Mouse (Mus musculus) forebrain, embryonic 15.5 days (tissue): ENCODE measurements around the gene Ugt1a9. TPM values are rescaled to one million over a fixed set of nuclear protein-coding genes. Genes with fewer than 3 reads are reported as not detected.

ENCODE experiments used
- ATAC-seq: fragments of 200-750 bp; cut with Nextera tagmentation; replicated peaks from 2 replicates; pipeline ENCODE4 v1.8.0; 2017; ENCODE audit warnings: mild to moderate bottlenecking, moderate TSS enrichment, moderate library complexity
- H3K27ac ChIP-seq: fragments of 300-500 bp; sonication (generic); replicated peaks from 2 replicates; pipeline ENCODE4 v1.5.1; 2015; ENCODE audit warnings: mild to moderate bottlenecking, inconsistent platforms
- H3K27me3 ChIP-seq: fragments of 300-500 bp; sonication (generic); 2 replicates; pipeline ENCODE4 v1.6.1; 2015; ENCODE audit warnings: inconsistent platforms
- H3K36me3 ChIP-seq: fragments of 300-500 bp; sonication (generic); 2 replicates; pipeline ENCODE4 v1.6.1; 2015; ENCODE audit warnings: mild to moderate bottlenecking, inconsistent platforms
- H3K4me1 ChIP-seq: fragments of 300-500 bp; sonication (generic); 2 replicates; pipeline ENCODE4 v1.6.1; 2015; ENCODE audit warnings: inconsistent platforms
- H3K4me2 ChIP-seq: fragments of 300-500 bp; sonication (generic); replicated peaks from 2 replicates; pipeline ENCODE4 v1.6.1; 2015; ENCODE audit warnings: mild to moderate bottlenecking, inconsistent platforms
- H3K4me3 ChIP-seq: fragments of 300-500 bp; sonication (generic); 2 replicates; pipeline ENCODE4 v1.5.1; 2015; ENCODE audit warnings: mild to moderate bottlenecking, inconsistent platforms
- H3K9ac ChIP-seq: fragments of 300-500 bp; sonication (generic); replicated peaks from 2 replicates; pipeline ENCODE4 v1.6.1; 2015; ENCODE audit warnings: mild to moderate bottlenecking, inconsistent platforms
- H3K9me3 ChIP-seq: fragments of 300-500 bp; sonication (generic); 2 replicates; pipeline ENCODE4 v1.6.1; 2016; ENCODE audit warnings: inconsistent platforms
- WGBS: fragments of 180-500 bp; shearing (Covaris S2); methylation state at CpG from one replicate; pipeline ENCODE4 v1.1.7; 2015; ENCODE audit warnings: mixed read lengths; 5-methylcytosine and 5-hydroxymethylcytosine counted together
- polyA plus RNA-seq: library from polyadenylated mRNA; unstranded; fragments of >200 nt; fragmentation: Nextera tagmentation; extraction: Ambion mirVana; gene quantifications from 2 replicates; pipeline ENCODE4 v1.2.1, GENCODE M21; 2015

Gene Ugt1a9
- polyA plus RNA-seq, 1 experiment from 2014 or later = not detected

DNA sequence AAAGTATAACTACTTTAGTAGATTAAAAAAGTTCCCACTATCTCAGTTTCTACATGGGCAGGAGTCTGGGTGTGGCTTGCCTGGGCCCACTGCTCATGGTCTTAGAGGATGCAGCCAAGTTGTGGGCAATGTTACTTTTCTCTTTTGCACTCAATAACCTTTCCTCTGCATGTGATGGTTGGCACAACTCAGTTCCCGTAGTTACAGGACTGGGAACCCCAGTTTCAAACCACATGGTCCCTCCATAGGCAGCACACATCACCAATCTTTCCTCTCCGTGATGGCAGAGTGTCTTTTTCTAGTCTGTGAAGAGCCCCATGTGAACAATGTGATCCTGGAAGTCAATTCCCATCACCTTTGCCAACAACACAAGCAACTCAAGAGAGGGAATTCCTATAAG is 156.9 kb downstream of the Ugt1a9 start:
- H3K4me2 ChIP-seq = no peak overlapping the region
- no peaks in the 10 kb centered on the region for H3K27me3 ChIP-seq
- ATAC-seq = no peak
- H3K4me3 ChIP-seq = no peak overlapping the region
- peaks cover 71% of the 10 kb centered on the region for H3K9me3 ChIP-seq
- 56% methylated on average over 2 of the region's 2 CpGs for WGBS
- H3K36me3 ChIP-seq = no peaks in the 10 kb centered on the region
- no peak overlapping the region for H3K27ac ChIP-seq
- H3K4me1 ChIP-seq = no peaks in the 10 kb centered on the region
- H3K9ac ChIP-seq = no peak overlapping the region

- H3K9me3 ChIP-seq = peaks cover 77% of the 10 kb centered on the region
- no peak overlapping the region for H3K4me3 ChIP-seq
- H3K27ac ChIP-seq = no peak overlapping the region
- 72% methylated on average over 7 of the region's 7 CpGs for WGBS
- H3K27me3 ChIP-seq = no peaks in the 10 kb centered on the region
- H3K36me3 ChIP-seq = no peaks in the 10 kb centered on the region
- H3K4me1 ChIP-seq = no peaks in the 10 kb centered on the region
- no peak for ATAC-seq
- no peak overlapping the region for H3K9ac ChIP-seq
- H3K4me2 ChIP-seq = no peak overlapping the region
These were observed 157.5 kb downstream of the Ugt1a9 start for GRCm38 (mm10) chr1:88228121-88228520.

DNA sequence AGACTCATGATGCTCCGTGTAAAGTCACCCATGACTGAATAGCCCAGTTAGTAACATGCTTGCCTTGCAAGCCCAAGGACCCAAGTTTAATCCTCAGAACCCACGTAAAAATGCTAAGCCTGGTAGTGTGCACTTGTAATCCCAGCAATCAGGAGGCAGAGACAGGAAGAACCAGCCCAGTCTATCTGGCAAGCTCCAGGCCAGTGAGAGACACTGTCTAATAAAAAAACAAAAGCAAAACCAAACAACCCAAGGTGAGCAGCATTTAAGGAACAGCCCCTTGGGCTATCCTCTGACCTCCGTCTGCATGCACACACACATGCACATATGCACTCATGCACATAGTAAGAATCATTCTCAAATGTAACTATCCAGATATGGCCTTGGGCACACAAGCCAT is 159.0 kb downstream of the Ugt1a9 start:
- ATAC-seq = no peak
- Histone ChIP-seq H3K9me3 (peaks cover 89% of the 10 kb centered on the region), H3K4me3 (no peak overlapping the region), H3K9ac (no peak overlapping the region), H3K36me3 (no peaks in the 10 kb centered on the region), H3K27me3 (no peaks in the 10 kb centered on the region), H3K4me2 (no peak overlapping the region), H3K4me1 (no peaks in the 10 kb centered on the region), H3K27ac (no peak overlapping the region)
- 78% methylated on average over 3 of the region's 3 CpGs for WGBS

GRCm38 (mm10) chr1:88229986-88230385 is 159.4 kb downstream of the Ugt1a9 start:
- no peak overlapping the region for H3K4me2 ChIP-seq
- no peak overlapping the region for H3K27ac ChIP-seq
- H3K36me3 ChIP-seq = no peaks in the 10 kb centered on the region
- no peak for ATAC-seq
- no peak overlapping the region for H3K9ac ChIP-seq
- 89% methylated on average over 5 of the region's 5 CpGs for WGBS
- H3K27me3 ChIP-seq = no peaks in the 10 kb centered on the region
- H3K9me3 ChIP-seq = peaks cover 93% of the 10 kb centered on the region
- H3K4me1 ChIP-seq = no peaks in the 10 kb centered on the region
- H3K4me3 ChIP-seq = no peak overlapping the region

GRCm38 (mm10) chr1:88230421-88230820 is 159.8 kb downstream of the Ugt1a9 start:
- no peaks in the 10 kb centered on the region for H3K4me1 ChIP-seq
- no peak overlapping the region for H3K4me3 ChIP-seq
- H3K27ac ChIP-seq = no peak overlapping the region
- no peak overlapping the region for H3K9ac ChIP-seq
- no peaks in the 10 kb centered on the region for H3K36me3 ChIP-seq
- WGBS = 73% methylated on average over 7 of the region's 7 CpGs
- H3K4me2 ChIP-seq = no peak overlapping the region
- H3K9me3 ChIP-seq = peaks cover 95% of the 10 kb centered on the region
- no peaks in the 10 kb centered on the region for H3K27me3 ChIP-seq
- ATAC-seq = no peak

DNA sequence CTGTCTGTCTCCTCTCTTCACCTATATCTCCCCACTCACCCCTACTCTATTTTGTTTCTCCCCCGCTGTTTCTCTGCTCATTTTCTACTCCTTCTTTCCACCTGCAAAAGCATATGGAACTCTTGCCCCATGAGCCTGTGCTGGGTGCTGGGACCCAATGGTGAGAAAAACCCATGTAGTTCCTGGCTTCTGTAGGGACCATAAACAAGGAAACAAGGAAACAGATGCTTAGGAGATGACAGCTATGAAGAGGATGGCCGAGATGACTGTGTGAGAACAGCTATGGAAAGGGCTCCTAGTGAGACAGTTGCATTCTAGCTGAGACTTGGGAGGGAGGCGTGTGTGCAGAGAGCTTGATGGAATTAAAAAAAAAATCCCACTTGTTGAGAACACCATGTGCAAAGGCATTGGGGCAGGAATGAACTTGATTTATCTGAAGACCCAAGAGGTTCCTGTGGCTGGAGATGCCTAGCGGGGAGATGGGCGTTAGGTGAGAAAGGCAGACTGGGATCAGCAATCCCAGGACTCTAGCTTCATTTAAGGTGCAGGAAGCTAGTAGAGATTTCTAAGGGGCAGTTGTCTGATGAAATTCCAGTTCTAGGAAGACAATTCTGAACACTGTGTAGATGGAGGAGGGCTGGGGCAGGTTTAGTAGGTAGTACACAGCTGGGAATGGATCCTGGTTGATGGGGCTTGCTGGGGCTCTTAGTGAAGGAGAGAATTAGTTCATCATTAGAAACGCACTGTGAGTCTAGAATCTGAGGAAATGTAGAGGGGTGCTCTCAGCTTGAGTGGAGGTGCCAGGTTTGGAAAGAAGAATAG is 160.6 kb downstream of the Ugt1a9 start:
- 78% methylated on average over 6 of the region's 6 CpGs for WGBS
- no peaks in the 10 kb centered on the region for H3K36me3 ChIP-seq
- no peak overlapping the region for H3K4me3 ChIP-seq
- no peak overlapping the region for H3K4me2 ChIP-seq
- H3K4me1 ChIP-seq = no peaks in the 10 kb centered on the region
- H3K27ac ChIP-seq = no peak overlapping the region
- no peaks in the 10 kb centered on the region for H3K27me3 ChIP-seq
- H3K9ac ChIP-seq = no peak overlapping the region
- peaks cover 95% of the 10 kb centered on the region for H3K9me3 ChIP-seq
- no peak for ATAC-seq

DNA sequence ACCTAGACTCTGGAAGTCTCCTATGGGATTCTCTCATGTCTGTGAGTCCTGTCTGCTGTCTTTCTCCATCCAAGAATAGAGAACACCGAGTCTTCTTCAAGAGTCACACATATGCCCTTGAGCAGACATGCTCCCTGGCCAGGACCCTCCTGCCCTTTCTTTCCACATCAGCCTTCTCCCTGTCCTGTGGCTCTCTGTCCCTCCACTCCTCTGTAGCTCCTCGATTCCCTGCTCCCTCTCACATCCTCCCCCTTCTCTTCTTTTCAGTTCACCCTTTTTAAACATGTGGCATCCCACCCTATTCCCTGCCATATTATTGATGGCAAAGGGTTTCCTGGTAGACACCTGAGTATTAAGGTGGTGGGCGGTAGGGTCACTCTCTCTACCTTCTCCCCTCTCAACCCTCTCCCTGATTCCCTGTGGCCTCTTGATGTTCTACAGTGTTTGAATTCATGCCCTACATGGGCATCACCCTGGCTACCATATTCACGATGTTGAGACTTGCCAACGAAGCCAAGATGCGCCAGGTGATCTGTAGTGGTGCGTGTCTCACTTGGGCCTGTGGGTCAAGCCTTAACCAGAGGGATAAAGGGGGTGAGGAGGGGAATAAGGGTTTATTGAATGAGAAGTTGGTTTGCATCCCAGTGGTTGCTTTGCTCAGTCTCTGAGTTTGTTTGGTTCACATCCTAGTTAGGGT is 161.4 kb downstream of the Ugt1a9 start:
- H3K4me1 ChIP-seq = no peaks in the 10 kb centered on the region
- no peak overlapping the region for H3K9ac ChIP-seq
- H3K27me3 ChIP-seq = no peaks in the 10 kb centered on the region
- peaks cover 91% of the 10 kb centered on the region for H3K9me3 ChIP-seq
- no peak overlapping the region for H3K4me2 ChIP-seq
- 68% methylated on average over 7 of the region's 7 CpGs for WGBS
- ATAC-seq = no peak
- H3K36me3 ChIP-seq = no peaks in the 10 kb centered on the region
- no peak overlapping the region for H3K27ac ChIP-seq
- no peak overlapping the region for H3K4me3 ChIP-seq

DNA sequence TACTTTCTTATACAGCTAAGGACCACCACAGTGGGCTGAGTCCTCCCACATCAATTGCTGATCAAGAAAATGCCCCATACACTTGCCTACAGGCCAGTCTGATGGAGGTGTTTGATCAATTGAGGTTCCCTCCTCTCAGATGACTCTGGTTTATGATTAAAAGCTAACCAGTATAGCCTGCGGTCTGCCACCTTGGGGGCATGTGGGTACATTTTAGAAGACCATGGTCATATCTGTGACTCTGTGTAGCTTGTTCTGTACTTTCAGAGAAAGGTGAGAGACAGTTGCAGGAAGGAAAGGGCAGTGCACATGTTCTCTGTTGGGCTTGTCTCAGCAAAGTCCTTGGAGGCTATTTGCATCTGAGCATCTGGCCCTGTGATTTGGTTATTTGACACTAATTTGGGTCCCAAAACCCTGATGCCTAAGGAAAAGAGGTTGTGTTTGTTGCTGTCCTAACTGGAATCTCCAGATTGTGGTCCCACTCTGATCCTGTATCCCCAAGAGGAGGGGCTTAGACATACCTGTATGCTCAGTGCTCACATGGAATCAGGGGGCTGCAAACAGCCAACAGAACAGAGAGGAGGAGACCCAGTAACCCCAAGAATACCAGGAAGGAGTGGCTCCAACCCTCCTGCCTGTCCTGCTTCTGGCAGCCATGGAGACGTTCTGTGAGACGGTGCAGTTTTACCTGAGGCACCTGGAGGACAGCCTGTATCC is 162.2 kb downstream of the Ugt1a9 start:
- 54% methylated on average over 3 of the region's 3 CpGs for WGBS
- no peak overlapping the region for H3K4me2 ChIP-seq
- no peak for ATAC-seq

DNA sequence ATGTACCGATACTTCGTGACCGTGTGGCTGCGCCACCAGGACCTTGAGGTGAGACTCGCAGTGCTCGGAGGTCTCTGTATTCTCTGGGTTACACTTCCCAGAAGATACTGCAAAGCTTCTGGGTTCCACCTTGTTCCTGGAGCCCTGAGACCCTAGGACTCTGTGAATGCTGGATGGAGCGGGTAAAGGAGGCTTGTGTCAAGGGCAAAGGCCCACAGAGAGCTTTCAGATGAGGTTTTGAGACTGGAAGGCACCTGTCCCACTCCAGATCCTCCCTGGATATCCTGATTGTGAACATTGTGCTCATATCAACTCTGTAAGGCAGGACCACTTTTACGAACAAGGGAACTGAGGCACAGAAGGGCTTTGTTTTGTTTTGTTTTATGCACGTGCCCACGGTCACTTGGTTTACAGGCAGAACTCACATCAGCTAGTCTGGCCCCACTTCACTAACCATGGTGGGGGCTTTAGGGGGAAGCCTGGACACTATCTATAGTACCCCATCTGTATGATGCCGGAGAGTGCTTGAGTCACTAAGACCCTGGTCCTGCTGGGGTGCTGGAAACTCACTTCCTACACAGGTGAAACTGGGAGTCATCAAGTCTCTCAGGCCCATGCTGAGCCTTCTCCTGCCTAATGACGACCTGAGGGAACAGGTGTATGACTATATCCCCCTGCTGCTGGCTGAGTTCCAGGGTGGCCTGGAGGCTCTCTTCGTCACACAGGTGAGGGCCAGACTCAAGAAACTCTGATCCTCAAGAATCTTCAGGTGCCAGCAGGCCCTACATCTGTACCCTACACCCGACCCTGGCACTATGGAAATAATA is 163.0 kb downstream of the Ugt1a9 start:
- Histone ChIP-seq H3K9ac (no peak overlapping the region), H3K9me3 (peaks cover 91% of the 10 kb centered on the region), H3K27me3 (no peaks in the 10 kb centered on the region), H3K4me3 (no peak overlapping the region), H3K4me2 (no peak overlapping the region), H3K27ac (no peak overlapping the region), H3K4me1 (no peaks in the 10 kb centered on the region), H3K36me3 (no peaks in the 10 kb centered on the region)
- ATAC-seq = no peak
- 70% methylated on average over 14 of the region's 14 CpGs for WGBS

More for the DNA sequence above, 162.2 kb downstream of the Ugt1a9 start:
- no peaks in the 10 kb centered on the region for H3K36me3 ChIP-seq
- H3K9ac ChIP-seq = no peak overlapping the region
- no peaks in the 10 kb centered on the region for H3K4me1 ChIP-seq
- H3K27ac ChIP-seq = no peak overlapping the region
- no peak overlapping the region for H3K4me3 ChIP-seq
- H3K27me3 ChIP-seq = no peaks in the 10 kb centered on the region
- H3K9me3 ChIP-seq = peaks cover 91% of the 10 kb centered on the region

- ATAC-seq = no peak
- H3K27me3 ChIP-seq = no peaks in the 10 kb centered on the region
- peaks cover 91% of the 10 kb centered on the region for H3K9me3 ChIP-seq
- H3K27ac ChIP-seq = no peak overlapping the region
- no peaks in the 10 kb centered on the region for H3K36me3 ChIP-seq
- H3K4me3 ChIP-seq = no peak overlapping the region
- no peak overlapping the region for H3K4me2 ChIP-seq
- 64% methylated on average over 4 of the region's 4 CpGs for WGBS
- H3K4me1 ChIP-seq = no peaks in the 10 kb centered on the region
- H3K9ac ChIP-seq = no peak overlapping the region
These were observed 163.6 kb downstream of the Ugt1a9 start for GRCm38 (mm10) chr1:88234248-88234610.

- H3K4me1 ChIP-seq = no peaks in the 10 kb centered on the region
- peaks cover 92% of the 10 kb centered on the region for H3K9me3 ChIP-seq
- 44% methylated on average over 5 of the region's 5 CpGs for WGBS
- H3K27ac ChIP-seq = no peak overlapping the region
- no peaks in the 10 kb centered on the region for H3K36me3 ChIP-seq
- H3K4me3 ChIP-seq = no peak overlapping the region
- H3K4me2 ChIP-seq = no peak overlapping the region
- H3K27me3 ChIP-seq = no peaks in the 10 kb centered on the region
- no peak for ATAC-seq
- H3K9ac ChIP-seq = no peak overlapping the region
These were observed 164.0 kb downstream of the Ugt1a9 start for GRCm38 (mm10) chr1:88234646-88235045.
